Mouse (Mus musculus) kidney, embryonic 14.5 days (tissue): ENCODE data around the gene Nos1ap. TPM values are rescaled to one million over a fixed set of nuclear protein-coding genes. Genes with fewer than 3 reads are reported as not detected.

ENCODE experiments used
- ATAC-seq: fragments of 200-750 bp; cut with Nextera tagmentation; 2 replicates; pipeline ENCODE4 v1.8.0; 2017; ENCODE audit warnings: moderate number of reproducible peaks, mild to moderate bottlenecking, moderate TSS enrichment, moderate library complexity; ENCODE audit not compliant: low FRiP score, low TSS enrichment
- H3K27ac ChIP-seq: fragments of 300-500 bp; sonication (generic); 2 replicates; pipeline ENCODE4 v1.5.1; 2014; ENCODE audit warnings: low read depth, mild to moderate bottlenecking, low read length, moderate library complexity, mixed read lengths
- H3K27me3 ChIP-seq: fragments of 300-500 bp; sonication (generic); 2 replicates; pipeline ENCODE4 v1.6.1; 2014; ENCODE audit warnings: mild to moderate bottlenecking, low read length; ENCODE audit not compliant: control insufficient read depth, insufficient read depth
- H3K36me3 ChIP-seq: fragments of 300-500 bp; sonication (generic); 2 replicates; pipeline ENCODE4 v1.6.1; 2014; ENCODE audit warnings: low read length, mixed read lengths; ENCODE audit not compliant: control insufficient read depth, insufficient read depth
- H3K4me1 ChIP-seq: fragments of 300-500 bp; sonication (generic); 2 replicates; pipeline ENCODE4 v1.6.1; 2014; ENCODE audit warnings: low read length, mixed read lengths; ENCODE audit not compliant: control insufficient read depth, insufficient read depth
- H3K4me2 ChIP-seq: fragments of 300-500 bp; sonication (generic); replicated peaks from 2 replicates; pipeline ENCODE4 v1.6.1; 2014; ENCODE audit warnings: low read depth, mild to moderate bottlenecking, low read length
- H3K4me3 ChIP-seq: fragments of 300-500 bp; sonication (generic); 2 replicates; pipeline ENCODE4 v1.5.1; 2014; ENCODE audit warnings: mild to moderate bottlenecking, low read length
- H3K9ac ChIP-seq: fragments of 300-500 bp; sonication (generic); 2 replicates; pipeline ENCODE4 v1.6.1; 2014; ENCODE audit warnings: low read depth, mild to moderate bottlenecking, low read length, moderate library complexity
- H3K9me3 ChIP-seq: fragments of 300-500 bp; sonication (generic); 2 replicates; pipeline ENCODE4 v1.6.1; 2016; ENCODE audit warnings: low read length; ENCODE audit not compliant: control insufficient read depth
- WGBS: fragments of 180-500 bp; shearing (Covaris S2); extraction: QIAGEN DNeasy Blood & Tissue Kit; methylation state at CpG from one replicate; pipeline ENCODE4 v1.1.7; 2014; 5-methylcytosine and 5-hydroxymethylcytosine counted together
- polyA plus RNA-seq: library from polyadenylated mRNA; unstranded; fragments of >200 nt; fragmentation: Nextera tagmentation; extraction: Ambion mirVana; gene quantifications from 2 replicates; pipeline ENCODE4 v1.2.1, GENCODE M21; 2014

Nos1ap gene
- polyA plus RNA-seq, 1 experiment from 2014 or later = 16.6 TPM

DNA sequence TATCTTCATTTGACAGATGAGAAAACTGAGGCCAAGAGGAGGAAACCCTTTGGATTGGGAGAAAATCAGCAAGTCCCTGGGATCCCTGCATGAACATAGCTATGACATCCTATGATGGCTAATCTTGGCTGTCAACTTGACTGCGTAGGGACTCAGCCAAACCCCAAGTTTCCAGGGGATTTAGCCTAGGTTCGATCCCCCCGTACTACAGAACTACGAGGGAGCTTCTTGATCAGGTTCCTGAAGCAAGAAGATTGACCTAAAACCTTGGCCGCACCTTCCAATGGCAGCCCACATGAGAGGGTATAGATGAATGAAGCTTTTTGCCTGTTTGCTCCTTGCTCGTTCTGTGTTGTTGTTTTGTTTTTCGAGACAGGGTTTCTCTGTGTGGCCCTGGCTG lies 4.9 kb upstream of the Nos1ap start:
- no peak overlapping the region for H3K27ac ChIP-seq
- H3K4me1 ChIP-seq = no peaks in the 10 kb centered on the region
- H3K9ac ChIP-seq = no peak overlapping the region
- no peaks in the 10 kb centered on the region for H3K36me3 ChIP-seq
- H3K27me3 ChIP-seq = no peaks in the 10 kb centered on the region
- peaks cover 3% of the 10 kb centered on the region; the same call in 1 of the 2 replicates for H3K9me3 ChIP-seq
- no peak for ATAC-seq
- WGBS = 93% methylated on average over 7 of the region's 7 CpGs
- H3K4me2 ChIP-seq = no peak overlapping the region
- no peak overlapping the region for H3K4me3 ChIP-seq

- no peaks in the 10 kb centered on the region for H3K36me3 ChIP-seq
- H3K9me3 ChIP-seq = no peaks in the 10 kb centered on the region
- no peak for ATAC-seq
- no peak overlapping the region for H3K27ac ChIP-seq
- no peak overlapping the region for H3K4me2 ChIP-seq
- H3K9ac ChIP-seq = no peak overlapping the region
- H3K27me3 ChIP-seq = no peaks in the 10 kb centered on the region
- no peak overlapping the region for H3K4me3 ChIP-seq
- 63% methylated on average over 4 of the region's 4 CpGs for WGBS
- H3K4me1 ChIP-seq = peaks cover 11% of the 10 kb centered on the region
Measured at GRCm38 (mm10) chr1:170590531-170590930, 870 bp upstream of the Nos1ap start.

- Histone ChIP-seq H3K4me2 (peak overlapping the region; percentile 94), H3K27me3 (no peaks in the 10 kb centered on the region), H3K9me3 (0 out of 2 replicates have a peak, but pooled peaks cover 3% of the 10 kb centered on the region), H3K9ac (peak overlapping the region; percentile 82), H3K4me1 (peaks cover 11% of the 10 kb centered on the region), H3K27ac (no peak overlapping the region), H3K36me3 (no peaks in the 10 kb centered on the region), H3K4me3 (peak overlapping the region; percentile 83)
- no peak for ATAC-seq
- 3% methylated on average over 11 of the region's 11 CpGs for WGBS
Measured at GRCm38 (mm10) chr1:170590041-170590360, 340 bp upstream of the Nos1ap start.

GRCm38 (mm10) chr1:170588879-170589218 lies 812 bp downstream of the Nos1ap start:
- peak overlapping the region; percentile 94 for H3K4me2 ChIP-seq
- 4% methylated on average over 8 of the region's 8 CpGs for WGBS
- peak overlapping the region; percentile 82 for H3K9ac ChIP-seq
- H3K4me3 ChIP-seq = peak overlapping the region; percentile 83
- peaks cover 11% of the 10 kb centered on the region for H3K4me1 ChIP-seq
- ATAC-seq = 0 out of 2 replicates have a peak, but pooled peaks have one; percentile 3
- no peaks in the 10 kb centered on the region for H3K36me3 ChIP-seq
- H3K27me3 ChIP-seq = no peaks in the 10 kb centered on the region
- H3K27ac ChIP-seq = no peak overlapping the region
- 0 out of 2 replicates have a peak, but pooled peaks cover 3% of the 10 kb centered on the region for H3K9me3 ChIP-seq

GRCm38 (mm10) chr1:170588353-170588752 lies 1.3 kb downstream of the Nos1ap start:
- no peak overlapping the region for H3K27ac ChIP-seq
- peak overlapping the region; percentile 83 for H3K4me3 ChIP-seq
- no peaks in the 10 kb centered on the region for H3K36me3 ChIP-seq
- ATAC-seq = no peak
- no peak overlapping the region for H3K9ac ChIP-seq
- H3K4me2 ChIP-seq = peak overlapping the region; percentile 94
- no peaks in the 10 kb centered on the region for H3K27me3 ChIP-seq
- H3K9me3 ChIP-seq = 0 out of 2 replicates have a peak, but pooled peaks cover 3% of the 10 kb centered on the region
- 25% methylated on average over 6 of the region's 6 CpGs for WGBS
- H3K4me1 ChIP-seq = peaks cover 11% of the 10 kb centered on the region

DNA sequence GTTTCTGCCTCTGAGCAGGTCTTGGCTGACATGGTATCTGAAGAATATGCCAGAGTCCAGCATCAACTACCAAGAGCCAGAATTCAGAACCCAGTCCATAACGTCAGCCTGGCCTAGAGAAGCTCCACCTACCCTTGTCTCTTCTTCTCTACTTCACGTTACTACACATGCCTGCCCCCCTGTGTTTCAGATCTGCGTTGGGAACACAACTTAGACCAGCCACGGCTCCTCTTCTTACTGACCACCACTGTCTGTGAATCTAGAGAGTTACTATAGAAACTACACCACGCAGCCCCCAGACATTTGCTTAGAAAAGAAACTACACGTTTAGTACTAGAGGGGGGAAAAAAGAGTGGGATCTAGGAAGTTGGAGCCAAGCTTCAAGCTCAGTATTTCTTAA lies 2.9 kb downstream of the Nos1ap start:
- Histone ChIP-seq H3K36me3 (no peaks in the 10 kb centered on the region), H3K4me2 (no peak overlapping the region), H3K27me3 (no peaks in the 10 kb centered on the region), H3K4me3 (no peak overlapping the region), H3K9me3 (0 out of 2 replicates have a peak, but pooled peaks cover 3% of the 10 kb centered on the region), H3K9ac (no peak overlapping the region), H3K4me1 (peaks cover 11% of the 10 kb centered on the region), H3K27ac (no peak overlapping the region)
- WGBS = 86% methylated on average over 6 of the region's 6 CpGs
- no peak for ATAC-seq

DNA sequence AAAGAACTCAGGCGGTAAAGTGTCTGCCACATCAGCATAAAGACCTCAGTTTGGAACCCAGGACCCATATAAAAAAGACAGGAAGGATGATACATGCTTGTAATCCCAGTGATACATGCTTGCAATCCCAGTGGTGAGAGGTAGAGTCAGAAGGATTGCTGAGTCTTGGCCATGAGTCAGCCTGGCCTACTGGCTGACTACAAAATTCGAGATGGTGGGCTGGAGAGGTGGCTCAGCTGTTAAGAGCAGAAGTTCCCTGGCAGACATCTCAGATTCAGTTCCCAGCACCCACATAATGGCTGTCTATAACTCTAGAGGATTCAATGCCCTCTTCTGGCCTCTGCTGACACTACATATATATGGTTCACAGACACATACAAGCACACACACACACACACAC lies 5.7 kb downstream of the Nos1ap start:
- no peak overlapping the region for H3K4me3 ChIP-seq
- H3K27ac ChIP-seq = no peak overlapping the region
- 0 out of 2 replicates have a peak, but pooled peaks cover 3% of the 10 kb centered on the region for H3K9me3 ChIP-seq
- peaks cover 12% of the 10 kb centered on the region for H3K4me1 ChIP-seq
- ATAC-seq = no peak
- no peaks in the 10 kb centered on the region for H3K27me3 ChIP-seq
- no peak overlapping the region for H3K9ac ChIP-seq
- no peak overlapping the region for H3K4me2 ChIP-seq
- H3K36me3 ChIP-seq = no peaks in the 10 kb centered on the region
- 90% methylated on average over 2 of the region's 2 CpGs for WGBS

DNA sequence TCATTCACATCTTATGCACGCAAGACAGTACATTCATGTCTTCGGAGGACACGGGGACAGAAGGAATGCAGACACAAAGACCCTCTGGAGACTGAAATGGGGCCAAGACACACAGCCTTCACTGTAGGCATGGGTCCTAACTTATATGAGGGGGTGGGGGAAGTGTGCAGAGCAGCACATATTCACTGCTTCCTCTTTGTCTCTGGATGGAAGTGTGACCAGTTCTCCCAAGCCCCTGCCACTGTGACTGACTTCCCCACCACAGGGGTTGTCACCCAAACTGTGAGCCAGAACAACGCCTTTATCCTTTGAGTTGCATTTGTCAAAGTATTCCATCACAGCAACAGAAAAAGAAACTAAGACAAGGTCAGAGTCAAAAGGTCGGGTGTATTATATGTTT lies 7.3 kb downstream of the Nos1ap start:
- ATAC-seq = no peak
- no peak overlapping the region for H3K4me3 ChIP-seq
- no peak overlapping the region for H3K27ac ChIP-seq
- H3K4me2 ChIP-seq = no peak overlapping the region
- 0 out of 2 replicates have a peak, but pooled peaks cover 3% of the 10 kb centered on the region for H3K9me3 ChIP-seq
- H3K9ac ChIP-seq = no peak overlapping the region
- 82% methylated on average over 5 of the region's 5 CpGs for WGBS
- no peaks in the 10 kb centered on the region for H3K27me3 ChIP-seq
- H3K4me1 ChIP-seq = 0 out of 2 replicates have a peak, but pooled peaks cover 4% of the 10 kb centered on the region
- no peaks in the 10 kb centered on the region for H3K36me3 ChIP-seq

DNA sequence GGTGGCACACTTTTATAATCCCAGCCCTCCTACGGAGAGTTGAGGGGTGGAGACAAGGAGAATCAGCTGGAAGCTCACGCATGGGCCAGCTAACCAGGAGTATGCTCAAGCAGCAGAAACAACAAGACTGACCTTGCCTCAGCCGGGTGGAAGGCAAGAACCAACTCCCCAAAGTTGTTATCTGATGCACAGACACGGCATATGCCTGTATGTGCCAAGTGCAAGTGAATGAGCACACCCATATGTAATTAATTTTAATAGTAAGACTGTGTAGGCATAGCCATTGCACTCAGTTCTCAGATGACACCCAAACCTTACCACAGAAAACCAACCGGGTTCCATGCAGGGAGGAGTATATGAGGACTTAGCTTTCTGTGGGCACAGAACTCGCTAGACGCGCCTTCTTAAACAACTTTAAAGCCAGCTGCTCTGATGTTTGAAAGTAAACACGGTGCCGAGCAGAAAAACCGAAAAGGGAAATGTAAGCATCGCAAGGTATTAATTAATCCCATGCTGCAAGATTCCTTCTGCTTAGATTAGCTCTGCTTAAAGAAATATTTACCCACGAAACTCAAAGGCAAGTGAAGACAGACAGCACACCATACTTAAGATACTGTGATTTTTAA lies 9.1 kb downstream of the Nos1ap start:
- ATAC-seq = no peak
- no peak overlapping the region for H3K27ac ChIP-seq
- H3K4me2 ChIP-seq = no peak overlapping the region
- H3K4me3 ChIP-seq = no peak overlapping the region
- 53% methylated on average over 13 of the region's 13 CpGs for WGBS
- 0 out of 2 replicates have a peak, but pooled peaks cover 5% of the 10 kb centered on the region for H3K4me1 ChIP-seq
- H3K9ac ChIP-seq = no peak overlapping the region
- no peaks in the 10 kb centered on the region for H3K27me3 ChIP-seq
- H3K36me3 ChIP-seq = no peaks in the 10 kb centered on the region
- H3K9me3 ChIP-seq = 0 out of 2 replicates have a peak, but pooled peaks cover 3% of the 10 kb centered on the region
